Mouse (Mus musculus): Measurements from ENCODE around the gene Piezo1.

- TF ChIP-seq POLR2A (IDR thresholded peaks at IDR 0.05; ENCODE audit: low read depth, low read length) (peak; percentile 4; the same call in 1 of the 2 replicates), CTCF (IDR thresholded peaks at IDR 0.05; ENCODE audit: extremely low read depth, insufficient read depth, insufficient read length, insufficient replicate concordance) (no peak)
Observed at GRCm38 (mm10) chr8:122567361-122568108, 16.4 kb upstream of the Piezo1 start, which contains the start of gene Cdt1.

All from spleen, adult 2 months (tissue).